Mouse (Mus musculus) heart, embryonic 10.5 days (tissue): ENCODE results near the gene Abca5. TPM values are rescaled to one million over a fixed set of nuclear protein-coding genes. Genes with fewer than 3 reads are reported as not detected.

Source experiments
- DNase-seq: peaks from one replicate; pipeline ENCODE4 v3.0.0-alpha.2; 2017; ENCODE audit warnings: low spot score
- H3K27ac ChIP-seq: fragments of 300-500 bp; sonication (generic); 2 replicates; pipeline ENCODE4 v1.5.1; 2016; ENCODE audit warnings: mild to moderate bottlenecking
- H3K27me3 ChIP-seq: fragments of 300-500 bp; sonication (generic); 2 replicates; pipeline ENCODE4 v1.6.1; 2016; ENCODE audit warnings: mild to moderate bottlenecking; ENCODE audit not compliant: poor library complexity, insufficient read depth, severe bottlenecking
- H3K36me3 ChIP-seq: fragments of 300-500 bp; sonication (generic); 2 replicates; pipeline ENCODE4 v1.6.1; 2016; ENCODE audit warnings: mild to moderate bottlenecking, moderate library complexity
- H3K4me1 ChIP-seq: fragments of 300-500 bp; sonication (generic); 2 replicates; pipeline ENCODE4 v1.6.1; 2016; ENCODE audit warnings: mild to moderate bottlenecking
- H3K4me3 ChIP-seq: fragments of 300-500 bp; sonication (generic); 2 replicates; pipeline ENCODE4 v1.5.1; 2016; ENCODE audit warnings: mild to moderate bottlenecking, moderate library complexity
- H3K9me3 ChIP-seq: fragments of 300-500 bp; sonication (generic); 2 replicates; pipeline ENCODE4 v1.6.1; 2016; ENCODE audit warnings: mild to moderate bottlenecking, moderate library complexity
- whole genome bisulfite sequencing: fragments of 180-500 bp; shearing (Covaris S2); methylation state at CpG from one replicate; pipeline ENCODE4 v1.1.7; 2016; 5-methylcytosine and 5-hydroxymethylcytosine counted together
- polyA plus RNA-seq: library from polyadenylated mRNA; unstranded; fragments of >200 nt; fragmentation: Nextera tagmentation; extraction: Ambion mirVana; gene quantifications from 2 replicates; pipeline ENCODE4 v1.2.1, GENCODE M21; 2016

Gene Abca5
- 1.8 and 2.4 TPM in 2 replicates for polyA plus RNA-seq

GRCm38 (mm10) chr11:110337289-110338245 lies at the start of gene Abca5:
TSS of gene Abca5 (minus strand) at chr11:110337716.
- H3K27ac ChIP-seq, result peak within 1 kb of the TSS; percentile 85
- H3K36me3 ChIP-seq, result no peaks in the 10 kb centered on the region
- 0 out of 2 replicates have a peak, but pooled peaks cover 5% of the 10 kb centered on the region for H3K4me1 ChIP-seq
- under 1% methylated on average over 95 of the region's 95 CpGs for WGBS
- H3K27me3 ChIP-seq, result peaks cover 15% of the 10 kb centered on the region
- H3K4me3 ChIP-seq, result peak within 1 kb of the TSS; percentile 94
- DNase-seq, result peak; percentile 82
- no peaks in the 10 kb centered on the region for H3K9me3 ChIP-seq

DNA sequence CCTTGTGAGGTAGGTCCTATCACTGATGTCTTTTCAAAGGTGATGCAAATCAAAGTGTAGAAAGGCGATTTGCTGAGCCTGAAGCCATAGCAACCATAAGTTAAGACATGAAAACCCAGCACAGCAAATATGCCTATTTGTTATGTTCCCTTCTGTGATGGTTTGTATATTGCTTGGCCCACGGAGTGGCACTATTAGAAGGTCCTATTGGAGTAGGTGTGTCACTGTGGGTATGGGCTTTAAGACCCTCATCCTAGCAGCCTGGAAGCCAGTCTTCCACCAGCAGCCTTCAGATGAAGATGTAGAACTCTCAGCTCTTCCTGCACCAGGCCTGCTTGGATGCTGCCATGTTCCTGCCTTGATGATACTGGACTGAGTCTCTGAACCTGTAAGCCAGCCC lies 48.0 kb upstream of the Abca5 start:
- no peak overlapping the region for H3K27ac ChIP-seq
- no peaks in the 10 kb centered on the region for H3K27me3 ChIP-seq
- no peaks in the 10 kb centered on the region for H3K36me3 ChIP-seq
- no peaks in the 10 kb centered on the region for H3K9me3 ChIP-seq
- DNase-seq, result no peak
- WGBS, result 75% methylated on average over 2 of the region's 2 CpGs
- no peaks in the 10 kb centered on the region for H3K4me1 ChIP-seq
- H3K4me3 ChIP-seq, result no peak overlapping the region

DNA sequence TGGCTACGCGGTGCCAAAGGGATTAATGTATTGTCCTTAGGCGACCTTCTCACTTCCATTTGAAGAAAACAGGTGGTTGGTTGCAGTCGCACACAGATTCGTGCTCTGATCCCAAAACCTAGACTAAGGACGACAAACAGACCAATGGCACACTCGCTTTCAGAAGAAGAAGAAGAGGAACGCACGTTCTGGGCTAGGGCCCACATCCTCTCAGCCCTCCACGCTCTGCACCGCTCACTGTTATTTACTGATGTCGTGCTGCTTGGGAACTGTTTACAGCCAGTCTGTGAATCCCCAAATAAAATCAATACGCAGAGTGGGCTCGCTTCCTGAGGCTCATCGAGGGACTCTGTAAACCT lies 42.8 kb upstream of the Abca5 start:
- no peak for DNase-seq
- WGBS, result 29% methylated on average over 15 of the region's 15 CpGs
- Histone ChIP-seq H3K4me3 (peak overlapping the region; percentile 58), H3K9me3 (no peaks in the 10 kb centered on the region), H3K36me3 (no peaks in the 10 kb centered on the region), H3K27me3 (no peaks in the 10 kb centered on the region), H3K4me1 (peaks cover 8% of the 10 kb centered on the region), H3K27ac (peak overlapping the region; percentile 81)

DNA sequence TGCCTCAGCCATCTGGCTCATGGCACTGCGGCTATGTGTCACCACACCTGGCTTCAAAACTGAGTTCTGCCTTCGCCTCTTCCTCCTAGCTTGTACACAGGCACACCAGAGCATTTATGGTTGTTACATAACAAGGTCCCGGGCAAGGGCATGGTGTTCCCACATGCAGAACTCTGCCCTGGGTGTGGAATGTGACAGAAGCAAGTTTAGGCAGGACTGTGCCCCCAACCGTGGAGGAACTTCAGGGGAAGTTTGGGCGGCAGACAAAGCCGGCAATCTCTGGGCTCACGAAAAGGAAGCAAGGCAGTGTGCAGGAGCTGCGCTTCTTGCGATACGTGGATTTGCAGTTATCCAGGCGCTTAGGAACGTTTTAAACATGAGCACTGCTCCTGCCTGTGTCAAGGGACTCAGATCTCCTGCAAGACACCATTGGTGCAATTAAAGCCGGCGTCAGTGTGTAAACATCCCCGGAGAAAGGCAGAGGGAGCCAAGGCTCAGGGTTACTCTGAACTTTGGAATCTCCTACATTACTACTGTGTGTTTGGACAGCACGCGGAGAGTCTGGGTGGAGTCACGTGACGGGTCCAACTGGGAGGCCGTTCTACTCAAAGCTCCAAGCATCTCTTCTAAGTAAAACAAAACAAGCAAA lies 42.3 kb upstream of the Abca5 start:
- WGBS, result 10% methylated on average over 20 of the region's 20 CpGs
- Histone ChIP-seq H3K27me3 (no peaks in the 10 kb centered on the region), H3K36me3 (no peaks in the 10 kb centered on the region), H3K4me1 (peaks cover 8% of the 10 kb centered on the region), H3K9me3 (no peaks in the 10 kb centered on the region), H3K27ac (peak overlapping the region; percentile 81), H3K4me3 (peak overlapping the region; percentile 58)
- DNase-seq, result peak; percentile 86

GRCm38 (mm10) chr11:110374036-110374435 lies 36.5 kb upstream of the Abca5 start:
- Histone ChIP-seq H3K36me3 (no peaks in the 10 kb centered on the region), H3K4me3 (no peak overlapping the region), H3K4me1 (peaks cover 6% of the 10 kb centered on the region; the same call in 1 of the 2 replicates), H3K9me3 (no peaks in the 10 kb centered on the region), H3K27me3 (no peaks in the 10 kb centered on the region), H3K27ac (no peak overlapping the region)
- WGBS, result 83% methylated on average over 9 of the region's 9 CpGs
- no peak for DNase-seq

DNA sequence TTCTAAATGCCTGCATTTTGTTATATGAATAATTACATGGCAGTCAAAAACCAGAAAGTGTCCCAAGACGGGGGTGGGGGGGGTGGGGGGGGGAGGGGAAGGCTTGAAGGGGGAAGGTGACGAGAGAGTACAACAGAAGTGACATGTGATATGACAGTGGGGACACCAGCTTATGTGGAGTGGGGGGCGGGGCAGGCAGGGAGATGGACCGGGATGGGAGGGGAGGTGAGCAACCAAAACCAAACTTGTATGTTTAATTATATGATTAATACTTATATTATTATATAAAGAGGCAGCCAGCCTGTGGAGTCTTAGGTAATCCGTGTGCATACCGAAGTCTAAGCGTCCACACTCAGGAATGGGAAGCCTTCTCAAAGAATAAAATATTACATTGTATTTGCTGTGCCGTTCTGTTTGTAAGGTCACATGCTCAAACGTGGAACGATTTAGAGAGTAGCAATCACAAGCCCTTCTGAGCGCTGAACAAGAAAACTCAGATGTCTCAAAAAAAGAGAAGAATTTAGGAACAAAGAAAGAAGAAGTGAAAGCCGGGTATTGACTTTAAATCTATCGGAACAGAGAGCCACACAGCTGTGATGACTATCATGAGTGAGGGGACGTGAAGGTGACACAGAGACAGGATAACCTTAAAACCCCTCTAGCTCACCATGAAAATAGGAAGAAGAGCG lies 34.9 kb upstream of the Abca5 start:
- Histone ChIP-seq H3K27me3 (no peaks in the 10 kb centered on the region), H3K4me1 (peaks cover 6% of the 10 kb centered on the region; the same call in 1 of the 2 replicates), H3K36me3 (no peaks in the 10 kb centered on the region), H3K9me3 (no peaks in the 10 kb centered on the region), H3K4me3 (no peak overlapping the region), H3K27ac (no peak overlapping the region)
- no peak for DNase-seq
- WGBS, result 78% methylated on average over 15 of the region's 15 CpGs

GRCm38 (mm10) chr11:110371827-110372226 lies 34.3 kb upstream of the Abca5 start:
- no peak overlapping the region for H3K4me3 ChIP-seq
- 63% methylated on average over 8 of the region's 8 CpGs for WGBS
- H3K9me3 ChIP-seq, result no peaks in the 10 kb centered on the region
- peaks cover 6% of the 10 kb centered on the region; the same call in 1 of the 2 replicates for H3K4me1 ChIP-seq
- H3K27ac ChIP-seq, result no peak overlapping the region
- no peaks in the 10 kb centered on the region for H3K27me3 ChIP-seq
- H3K36me3 ChIP-seq, result no peaks in the 10 kb centered on the region
- no peak for DNase-seq

GRCm38 (mm10) chr11:110369312-110370019 lies 31.9 kb upstream of the Abca5 start:
- H3K27ac ChIP-seq, result peak overlapping the region; percentile 82
- peaks cover 6% of the 10 kb centered on the region; the same call in 1 of the 2 replicates for H3K4me1 ChIP-seq
- H3K36me3 ChIP-seq, result no peaks in the 10 kb centered on the region
- 21% methylated on average over 15 of the region's 15 CpGs for WGBS
- H3K9me3 ChIP-seq, result no peaks in the 10 kb centered on the region
- no peak for DNase-seq
- H3K27me3 ChIP-seq, result no peaks in the 10 kb centered on the region
- H3K4me3 ChIP-seq, result peak overlapping the region; percentile 44

DNA sequence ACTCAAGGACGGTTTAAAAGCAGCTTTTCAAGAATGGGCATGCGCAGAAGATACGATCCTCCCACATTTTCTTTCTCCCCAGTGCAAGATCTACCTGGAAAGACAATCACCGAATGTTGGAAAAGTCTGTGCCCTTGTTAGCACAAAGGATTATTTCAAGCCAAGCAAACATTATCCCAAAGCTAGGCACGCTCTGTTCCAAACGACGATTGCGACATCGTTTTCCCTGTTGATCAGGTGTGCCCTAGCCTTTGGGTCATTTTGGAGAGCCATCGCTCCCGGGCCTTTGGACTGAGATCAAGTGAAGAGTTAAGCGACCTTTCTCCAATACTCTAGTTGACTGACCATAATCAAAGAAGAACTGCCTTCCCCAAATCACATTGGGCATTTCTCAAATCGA lies 30.1 kb upstream of the Abca5 start:
- H3K9me3 ChIP-seq, result no peaks in the 10 kb centered on the region
- H3K27me3 ChIP-seq, result no peaks in the 10 kb centered on the region
- no peaks in the 10 kb centered on the region for H3K36me3 ChIP-seq
- WGBS, result 83% methylated on average over 13 of the region's 13 CpGs
- H3K4me3 ChIP-seq, result no peak overlapping the region
- peaks cover 6% of the 10 kb centered on the region; the same call in 1 of the 2 replicates for H3K4me1 ChIP-seq
- no peak for DNase-seq
- no peak overlapping the region for H3K27ac ChIP-seq

DNA sequence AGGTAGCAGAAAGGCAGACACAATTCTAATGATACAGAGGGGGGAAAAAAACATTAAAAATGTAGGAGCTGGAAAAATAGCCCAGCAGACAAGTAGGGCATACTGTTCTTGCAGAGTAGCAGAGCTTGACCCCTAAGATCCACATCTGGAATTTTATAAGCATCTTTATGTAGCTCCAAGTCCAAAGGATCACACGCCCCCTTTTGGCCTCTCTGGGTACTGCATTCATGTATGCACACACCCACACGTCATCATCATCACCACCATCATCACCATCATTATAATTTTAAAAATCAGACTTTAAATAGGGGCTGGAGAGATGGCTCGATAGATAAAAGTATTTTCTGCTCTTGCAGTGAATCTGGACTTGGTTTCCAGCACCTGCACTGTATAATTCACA lies 29.4 kb upstream of the Abca5 start:
- no peak for DNase-seq
- H3K9me3 ChIP-seq, result no peaks in the 10 kb centered on the region

DNA sequence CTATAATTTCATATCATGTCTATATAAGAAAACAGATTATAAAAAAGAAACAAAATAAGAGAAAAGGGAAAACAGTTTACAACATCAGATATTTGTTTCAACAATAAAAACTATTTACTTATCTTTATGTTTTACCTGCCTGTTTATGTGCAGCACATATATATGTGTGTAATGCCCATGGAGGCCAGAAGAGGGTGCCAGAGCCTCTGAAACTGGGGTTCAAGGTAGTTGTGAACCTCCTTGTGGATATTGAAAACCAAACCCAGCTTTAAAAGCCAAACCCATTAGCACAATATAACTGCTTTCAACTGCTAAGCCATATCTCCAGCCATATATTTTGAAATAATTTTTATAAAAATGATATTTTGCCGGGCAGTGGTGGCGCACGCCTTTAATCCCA lies 27.5 kb upstream of the Abca5 start:
- peaks cover 6% of the 10 kb centered on the region; the same call in 1 of the 2 replicates for H3K4me1 ChIP-seq
- H3K4me3 ChIP-seq, result no peak overlapping the region
- no peak overlapping the region for H3K27ac ChIP-seq
- no peaks in the 10 kb centered on the region for H3K36me3 ChIP-seq
- no peaks in the 10 kb centered on the region for H3K27me3 ChIP-seq
- H3K9me3 ChIP-seq, result no peaks in the 10 kb centered on the region
- no peak for DNase-seq
- 70% methylated on average over 3 of the region's 3 CpGs for WGBS

More for the DNA sequence above, 29.4 kb upstream of the Abca5 start:
- Histone ChIP-seq H3K27ac (no peak overlapping the region), H3K27me3 (no peaks in the 10 kb centered on the region), H3K4me3 (no peak overlapping the region), H3K4me1 (peaks cover 6% of the 10 kb centered on the region; the same call in 1 of the 2 replicates), H3K36me3 (no peaks in the 10 kb centered on the region)
- WGBS, result 79% methylated on average over 3 of the region's 3 CpGs
